Comparison of ENCODE assay signal across 10 mouse cellular contexts in genomic region chr4:100828737-100829136, GRCm38 (mm10). TPM values are rescaled to one million over a fixed set of nuclear protein-coding genes. Genes with fewer than 3 reads are reported as not detected.
A peak's percentile ranks its signal among the peaks of the same experiment; 100 is the strongest.
DNase-seq lines count a peak whose midpoint lies in the region; ATAC-seq lines count a peak whose summit lies in the region.
"Had no signal": no experiment of that assay in that cellular context is flagged by ENCODE, and none has a peak within 500 bp of the region (broad histone marks: within the 10 kb centered on the region; RNA-seq: fewer than 3 reads in every experiment).

No protein-coding gene starts in this region.

- no peaks in the 10 kb centered on the region for H3K36me3 ChIP-seq in kidney, embryonic 14.5 days (ENCODE audit: control insufficient read depth, insufficient read depth, low read length)
- peaks cover 3% of the 10 kb centered on the region; the same call in 1 of the 2 replicates for H3K36me3 ChIP-seq in forebrain, embryonic 11.5 days (ENCODE audit: control insufficient read depth, insufficient read depth, low read length)
- H3K36me3 ChIP-seq in neural tube, embryonic 15.5 days: no peaks in the 10 kb centered on the region

- H3K9ac ChIP-seq in kidney, embryonic 14.5 days (ENCODE audit: low read depth, low read length): no peak overlapping the region
- no peak overlapping the region for H3K9ac ChIP-seq in forebrain, embryonic 11.5 days (ENCODE audit: low read length)
- H3K9ac ChIP-seq in neural tube, embryonic 15.5 days (replicated peaks): no peak overlapping the region

- H3K4me3 ChIP-seq in kidney, embryonic 14.5 days (ENCODE audit: low read length): no peak overlapping the region
- no peak overlapping the region for H3K4me3 ChIP-seq in forebrain, embryonic 11.5 days (ENCODE audit: low read depth, low read length)
- H3K4me3 ChIP-seq in neural tube, embryonic 15.5 days (replicated peaks): no peak overlapping the region

- 9% methylated on average over 10 of the region's 10 CpGs for WGBS in kidney, embryonic 14.5 days
- WGBS in forebrain, embryonic 11.5 days: 5% methylated on average over 10 of the region's 10 CpGs
- WGBS in neural tube, embryonic 15.5 days: 8% methylated on average over 10 of the region's 10 CpGs

- peak; percentile 81 for ATAC-seq in kidney, embryonic 14.5 days (ENCODE audit: low FRiP score, low TSS enrichment)
- peak; percentile 64 for ATAC-seq in forebrain, embryonic 11.5 days (replicated peaks; ENCODE audit: low FRiP score)
- ATAC-seq in neural tube, embryonic 15.5 days (ENCODE audit: low FRiP score): 0 out of 2 replicates have a peak, but pooled peaks have one; percentile 32

- no peak overlapping the region for H3K4me2 ChIP-seq in kidney, embryonic 14.5 days (replicated peaks; ENCODE audit: low read depth, low read length)
- H3K4me2 ChIP-seq in forebrain, embryonic 11.5 days (ENCODE audit: low read depth, low read length, severe bottlenecking): no peak overlapping the region
- no peak overlapping the region for H3K4me2 ChIP-seq in neural tube, embryonic 15.5 days

- DNase-seq in kidney, adult 11 months: no peak
- DNase-seq in forebrain, embryonic 11.5 days (ENCODE audit: low spot score): peak; percentile 76
- DNase-seq in kidney, postnatal 14 days: peak; percentile 20
- no peak for DNase-seq in layer of hippocampus, postnatal 36 days
- no peak for DNase-seq in left cerebral cortex, adult 9 months (ENCODE audit: low spot score in 2 of 2)
- no peak for DNase-seq in adrenal gland, postnatal 10 days
- DNase-seq: gastrocnemius, postnatal 14 days; lung, postnatal 4 days had no signal

- peaks cover 25% of the 10 kb centered on the region for H3K4me1 ChIP-seq in kidney, embryonic 14.5 days (ENCODE audit: control insufficient read depth, insufficient read depth, low read length)
- H3K4me1 ChIP-seq in forebrain, embryonic 11.5 days (replicated peaks; ENCODE audit: control insufficient read depth, insufficient read depth, low read length): peaks cover 14% of the 10 kb centered on the region
- H3K4me1 ChIP-seq in neural tube, embryonic 15.5 days: peaks cover 26% of the 10 kb centered on the region

- H3K9me3 ChIP-seq in kidney, embryonic 14.5 days (ENCODE audit: control insufficient read depth, low read length): 0 out of 2 replicates have a peak, but pooled peaks cover 8% of the 10 kb centered on the region
- H3K9me3 ChIP-seq in forebrain, embryonic 11.5 days (ENCODE audit: control insufficient read depth, low read length): no peaks in the 10 kb centered on the region; the same call in 1 of the 2 replicates
- H3K9me3 ChIP-seq in neural tube, embryonic 15.5 days (replicated peaks): no peaks in the 10 kb centered on the region

- H3K27ac ChIP-seq in kidney, embryonic 14.5 days (ENCODE audit: low read depth, low read length): no peak overlapping the region
- H3K27ac ChIP-seq in forebrain, embryonic 11.5 days (ENCODE audit: low read depth, low read length): no peak overlapping the region
- H3K27ac ChIP-seq in neural tube, embryonic 15.5 days (replicated peaks): no peak overlapping the region

- H3K27me3 ChIP-seq in kidney, embryonic 14.5 days (ENCODE audit: control insufficient read depth, insufficient read depth, low read length): no peaks in the 10 kb centered on the region
- no peaks in the 10 kb centered on the region for H3K27me3 ChIP-seq in forebrain, embryonic 11.5 days (ENCODE audit: control insufficient read depth, insufficient read depth, low read length)
- H3K27me3 ChIP-seq in neural tube, embryonic 15.5 days (replicated peaks): no peaks in the 10 kb centered on the region

RNA-seq across cellular contexts. Expression of gene Cachd1, which starts 52.3 kb away (rescaled TPM):
- 18.7 and 25.0 TPM in 2 replicates for polyA plus RNA-seq in kidney, embryonic 14.5 days (2014; fragmentation: Nextera tagmentation; extraction: Ambion mirVana)
- polyA plus RNA-seq in forebrain, embryonic 11.5 days (2014; fragmentation: Nextera tagmentation; extraction: Ambion mirVana): 45.3 and 50.2 TPM in 2 replicates
- 11.9 and 14.5 TPM in 2 replicates for polyA plus RNA-seq in neural tube, embryonic 15.5 days (2015; fragmentation: Nextera tagmentation; extraction: Ambion mirVana)
- 10 to 100 TPM; 28.5 to 39.2 TPM for total RNA-seq in layer of hippocampus, postnatal 36 days (2021)
- total RNA-seq in adrenal gland, postnatal 10 days (2021): 1 to 10 TPM; 6.8 to 8.9 TPM

Comparison
In these comparisons a context has a peak if more than half of its experiments do, and no peak if none do; other contexts are left out.
1. DNase-seq: peak in forebrain, embryonic 11.5 days (single experiment) and kidney, postnatal 14 days (single experiment); none in kidney, adult 11 months (single experiment), layer of hippocampus, postnatal 36 days (0 of 2), left cerebral cortex, adult 9 months (0 of 2) and adrenal gland, postnatal 10 days (single experiment).
2. Peak in every context shown above with its lines, with median percentiles within 50 percentile points of each other: ATAC-seq.